ENCODE assay signal across 29 mouse cellular contexts in genomic region chr15:93011166-93011565, GRCm38 (mm10).
A peak's percentile ranks its signal among the peaks of the same experiment; 100 is the strongest.
DNase-seq lines count a peak whose midpoint lies in the region; ATAC-seq and TF ChIP-seq lines count a peak whose summit lies in the region.
"Had no signal": no experiment of that assay in that cellular context is flagged by ENCODE, and none has a peak within 500 bp of the region (broad histone marks: within the 10 kb centered on the region; RNA-seq: fewer than 3 reads in every experiment).

No protein-coding gene starts in this region.

- TF ChIP-seq POLR2A in limb, embryonic 14.5 days (IDR thresholded peaks at IDR 0.05; ENCODE audit: borderline replicate concordance, extremely low read depth, insufficient read depth, insufficient read length), result no peak

- ATAC-seq in embryonic facial prominence, embryonic 14.5 days (ENCODE audit: low read depth), result no peak
- peak; percentile 50; the same call in 1 of the 2 replicates for ATAC-seq in hindbrain, embryonic 16.5 days
- no peak for ATAC-seq in hindbrain, embryonic 11.5 days (ENCODE audit: low FRiP score)
- ATAC-seq in midbrain, embryonic 14.5 days (ENCODE audit: low FRiP score, low TSS enrichment), result no peak
- ATAC-seq in midbrain, embryonic 16.5 days, result no peak
- no peak for ATAC-seq in limb, embryonic 14.5 days (ENCODE audit: low FRiP score, low read depth)

- 49% methylated on average over 5 of the region's 5 CpGs for WGBS in embryonic facial prominence, embryonic 14.5 days
- WGBS in embryonic facial prominence, embryonic 10.5 days, result 70% methylated on average over 5 of the region's 5 CpGs
- 55% methylated on average over 5 of the region's 5 CpGs for WGBS in hindbrain, embryonic 16.5 days
- WGBS in hindbrain, embryonic 11.5 days, result 82% methylated on average over 5 of the region's 5 CpGs
- 66% methylated on average over 5 of the region's 5 CpGs for WGBS in midbrain, embryonic 14.5 days
- WGBS in midbrain, embryonic 16.5 days, result 62% methylated on average over 5 of the region's 5 CpGs
- 17% methylated on average over 5 of the region's 5 CpGs for WGBS in limb, embryonic 14.5 days

- no peak overlapping the region for H3K4me2 ChIP-seq in embryonic facial prominence, embryonic 14.5 days (ENCODE audit: low read depth, low read length)
- H3K4me2 ChIP-seq in hindbrain, embryonic 16.5 days (ENCODE audit: low read length), result no peak overlapping the region
- no peak overlapping the region for H3K4me2 ChIP-seq in hindbrain, embryonic 11.5 days (replicated peaks; ENCODE audit: low read depth, low read length)
- no peak overlapping the region for H3K4me2 ChIP-seq in midbrain, embryonic 14.5 days (ENCODE audit: low read length)
- no peak overlapping the region for H3K4me2 ChIP-seq in midbrain, embryonic 16.5 days (ENCODE audit: low read length)
- H3K4me2 ChIP-seq in limb, embryonic 14.5 days (replicated peaks; ENCODE audit: low read depth, low read length, severe bottlenecking), result no peak overlapping the region
- H3K4me2 ChIP-seq: embryonic facial prominence, embryonic 13.5 days; hindbrain, embryonic 13.5 days; liver, embryonic 15.5 days; lung, embryonic 15.5 days; midbrain, embryonic 12.5 days; neural tube, embryonic 12.5 days had no signal

- 0 out of 2 replicates have a peak, but pooled peaks cover 4% of the 10 kb centered on the region for H3K4me1 ChIP-seq in embryonic facial prominence, embryonic 14.5 days (ENCODE audit: control insufficient read depth, insufficient read depth, low read length)
- peaks cover 6% of the 10 kb centered on the region for H3K4me1 ChIP-seq in embryonic facial prominence, embryonic 10.5 days
- no peaks in the 10 kb centered on the region for H3K4me1 ChIP-seq in hindbrain, embryonic 16.5 days (ENCODE audit: control insufficient read depth, insufficient read depth, low read depth, low read length)
- no peaks in the 10 kb centered on the region for H3K4me1 ChIP-seq in hindbrain, embryonic 11.5 days (replicated peaks; ENCODE audit: control insufficient read depth, insufficient read depth, low read length)
- no peaks in the 10 kb centered on the region for H3K4me1 ChIP-seq in midbrain, embryonic 14.5 days (ENCODE audit: control insufficient read depth, insufficient read depth, low read length)
- H3K4me1 ChIP-seq in midbrain, embryonic 16.5 days (ENCODE audit: control insufficient read depth, insufficient read depth, low read length), result no peaks in the 10 kb centered on the region
- H3K4me1 ChIP-seq in limb, embryonic 14.5 days (ENCODE audit: control insufficient read depth, insufficient read depth, low read length), result peaks cover 8% of the 10 kb centered on the region
- H3K4me1 ChIP-seq: midbrain, embryonic 12.5 days had no signal

- no peak overlapping the region for H3K4me3 ChIP-seq in embryonic facial prominence, embryonic 14.5 days (ENCODE audit: low read depth, low read length)
- no peak overlapping the region for H3K4me3 ChIP-seq in embryonic facial prominence, embryonic 10.5 days
- no peak overlapping the region for H3K4me3 ChIP-seq in hindbrain, embryonic 16.5 days (ENCODE audit: low read length)
- H3K4me3 ChIP-seq in hindbrain, embryonic 11.5 days (ENCODE audit: low read depth, low read length), result no peak overlapping the region
- no peak overlapping the region for H3K4me3 ChIP-seq in midbrain, embryonic 14.5 days (replicated peaks; ENCODE audit: low read depth, low read length)
- no peak overlapping the region for H3K4me3 ChIP-seq in midbrain, embryonic 16.5 days (ENCODE audit: low read depth, low read length)
- H3K4me3 ChIP-seq in limb, embryonic 14.5 days (replicated peaks; ENCODE audit: low read length), result no peak overlapping the region
- H3K4me3 ChIP-seq: embryonic facial prominence, embryonic 13.5 days; hindbrain, embryonic 13.5 days; liver, embryonic 15.5 days; lung, embryonic 15.5 days; megakaryocyte, embryonic 14.5 days; midbrain, embryonic 12.5 days; neural tube, embryonic 12.5 days had no signal

- H3K27ac ChIP-seq in embryonic facial prominence, embryonic 14.5 days (replicated peaks; ENCODE audit: low read depth, low read length), result no peak overlapping the region
- H3K27ac ChIP-seq in embryonic facial prominence, embryonic 10.5 days (replicated peaks), result no peak overlapping the region
- H3K27ac ChIP-seq in hindbrain, embryonic 16.5 days (ENCODE audit: low read depth, low read length), result no peak overlapping the region
- no peak overlapping the region for H3K27ac ChIP-seq in hindbrain, embryonic 11.5 days (ENCODE audit: low read depth, low read length)
- no peak overlapping the region for H3K27ac ChIP-seq in midbrain, embryonic 14.5 days (replicated peaks; ENCODE audit: low read depth, low read length)
- H3K27ac ChIP-seq in midbrain, embryonic 16.5 days (ENCODE audit: low read length), result no peak overlapping the region
- no peak overlapping the region for H3K27ac ChIP-seq in limb, embryonic 14.5 days (replicated peaks; ENCODE audit: low read depth, low read length)
- H3K27ac ChIP-seq: embryonic facial prominence, embryonic 13.5 days; hindbrain, embryonic 13.5 days; liver, embryonic 15.5 days; lung, embryonic 15.5 days; midbrain, embryonic 12.5 days; neural tube, embryonic 12.5 days had no signal

- no peaks in the 10 kb centered on the region for H3K9me3 ChIP-seq in embryonic facial prominence, embryonic 14.5 days (ENCODE audit: control insufficient read depth, low read length)
- no peaks in the 10 kb centered on the region for H3K9me3 ChIP-seq in embryonic facial prominence, embryonic 10.5 days
- H3K9me3 ChIP-seq in hindbrain, embryonic 16.5 days (ENCODE audit: control insufficient read depth, low read length), result no peaks in the 10 kb centered on the region
- H3K9me3 ChIP-seq in hindbrain, embryonic 11.5 days (ENCODE audit: control insufficient read depth, low read length), result no peaks in the 10 kb centered on the region
- no peaks in the 10 kb centered on the region for H3K9me3 ChIP-seq in midbrain, embryonic 14.5 days (ENCODE audit: control insufficient read depth, low read length)
- H3K9me3 ChIP-seq in midbrain, embryonic 16.5 days (replicated peaks; ENCODE audit: control insufficient read depth, low read length, poor library complexity, severe bottlenecking), result no peaks in the 10 kb centered on the region
- H3K9me3 ChIP-seq in limb, embryonic 14.5 days (ENCODE audit: control insufficient read depth, low read length), result no peaks in the 10 kb centered on the region
- H3K9me3 ChIP-seq: embryonic facial prominence, embryonic 13.5 days; hindbrain, embryonic 13.5 days; liver, embryonic 15.5 days; lung, embryonic 15.5 days; megakaryocyte, embryonic 14.5 days; midbrain, embryonic 12.5 days; neural tube, embryonic 12.5 days had no signal

- H3K36me3 ChIP-seq in embryonic facial prominence, embryonic 14.5 days (ENCODE audit: control insufficient read depth, insufficient read depth, low read length), result no peaks in the 10 kb centered on the region
- H3K36me3 ChIP-seq in embryonic facial prominence, embryonic 10.5 days (replicated peaks), result no peaks in the 10 kb centered on the region
- H3K36me3 ChIP-seq in hindbrain, embryonic 16.5 days (ENCODE audit: control insufficient read depth, insufficient read depth, low read length), result no peaks in the 10 kb centered on the region
- H3K36me3 ChIP-seq in hindbrain, embryonic 11.5 days (ENCODE audit: control insufficient read depth, insufficient read depth, low read length), result no peaks in the 10 kb centered on the region
- no peaks in the 10 kb centered on the region for H3K36me3 ChIP-seq in midbrain, embryonic 14.5 days (ENCODE audit: control insufficient read depth, insufficient read depth, low read length)
- no peaks in the 10 kb centered on the region for H3K36me3 ChIP-seq in midbrain, embryonic 16.5 days (ENCODE audit: control insufficient read depth, insufficient read depth, low read length)
- H3K36me3 ChIP-seq in limb, embryonic 14.5 days (ENCODE audit: control insufficient read depth, insufficient read depth, low read length), result no peaks in the 10 kb centered on the region
- H3K36me3 ChIP-seq: embryonic facial prominence, embryonic 13.5 days; hindbrain, embryonic 13.5 days; liver, embryonic 15.5 days; lung, embryonic 15.5 days; midbrain, embryonic 12.5 days; neural tube, embryonic 12.5 days had no signal

- peak; percentile 43 for DNase-seq in embryonic facial prominence, embryonic 14.5 days (ENCODE audit: low spot score)
- no peak for DNase-seq in embryonic facial prominence, embryonic 10.5 days (ENCODE audit: low spot score)
- no peak for DNase-seq in hindbrain, embryonic 11.5 days (ENCODE audit: low spot score)
- DNase-seq in midbrain, embryonic 14.5 days, result peak; percentile 39
- peak; percentile 12 for DNase-seq in limb, embryonic 14.5 days (ENCODE audit: low spot score)
- DNase-seq in spleen, adult 12 weeks (ENCODE audit: low spot score), result no peak
- DNase-seq: adrenal gland, adult 8-10 months; cerebellum, adult 11-12 months; cerebellum, adult 9-11 months; gastrocnemius, postnatal 14 days; heart, postnatal 14 days; kidney, adult 2 months; kidney, postnatal 36 days; layer of hippocampus, postnatal 36 days; left cerebral cortex, postnatal 4 days; lung, postnatal 4 days; right cerebral cortex, postnatal 4 days; thymus, adult 2 months; thymus, postnatal 36 days had no signal

- H3K27me3 ChIP-seq in embryonic facial prominence, embryonic 14.5 days (replicated peaks; ENCODE audit: control insufficient read depth, insufficient read depth, low read length), result no peaks in the 10 kb centered on the region
- no peaks in the 10 kb centered on the region for H3K27me3 ChIP-seq in embryonic facial prominence, embryonic 10.5 days (replicated peaks; ENCODE audit: low read depth, poor library complexity, severe bottlenecking)
- H3K27me3 ChIP-seq in hindbrain, embryonic 16.5 days (replicated peaks; ENCODE audit: control insufficient read depth, insufficient read depth, low read length), result no peaks in the 10 kb centered on the region
- no peaks in the 10 kb centered on the region for H3K27me3 ChIP-seq in hindbrain, embryonic 11.5 days (ENCODE audit: control insufficient read depth, insufficient read depth, low read length)
- H3K27me3 ChIP-seq in midbrain, embryonic 14.5 days (ENCODE audit: control insufficient read depth, insufficient read depth, low read length), result no peaks in the 10 kb centered on the region
- no peaks in the 10 kb centered on the region for H3K27me3 ChIP-seq in midbrain, embryonic 16.5 days (ENCODE audit: control insufficient read depth, insufficient read depth, low read depth, low read length)
- H3K27me3 ChIP-seq in limb, embryonic 14.5 days (ENCODE audit: control insufficient read depth, insufficient read depth, low read length), result no peaks in the 10 kb centered on the region
- H3K27me3 ChIP-seq: CH12.LX; embryonic facial prominence, embryonic 13.5 days; hindbrain, embryonic 13.5 days; liver, embryonic 15.5 days; lung, embryonic 15.5 days; midbrain, embryonic 12.5 days; neural tube, embryonic 12.5 days had no signal

- H3K9ac ChIP-seq in embryonic facial prominence, embryonic 14.5 days (ENCODE audit: low read depth, low read length), result no peak overlapping the region
- no peak overlapping the region for H3K9ac ChIP-seq in hindbrain, embryonic 16.5 days (ENCODE audit: low read depth, low read length)
- H3K9ac ChIP-seq in hindbrain, embryonic 11.5 days (ENCODE audit: low read depth, low read length), result no peak overlapping the region
- no peak overlapping the region for H3K9ac ChIP-seq in midbrain, embryonic 14.5 days (replicated peaks; ENCODE audit: low read length)
- H3K9ac ChIP-seq in midbrain, embryonic 16.5 days (ENCODE audit: low read depth, low read length), result no peak overlapping the region
- no peak overlapping the region for H3K9ac ChIP-seq in limb, embryonic 14.5 days (ENCODE audit: low read depth, low read length, severe bottlenecking)
- H3K9ac ChIP-seq: embryonic facial prominence, embryonic 13.5 days; hindbrain, embryonic 13.5 days; liver, embryonic 15.5 days; lung, embryonic 15.5 days; midbrain, embryonic 12.5 days; neural tube, embryonic 12.5 days had no signal

Comparison
In these comparisons a context has a peak if more than half of its experiments do, and no peak if none do; other contexts are left out.
1. DNase-seq: peak in embryonic facial prominence, embryonic 14.5 days (single experiment), midbrain, embryonic 14.5 days (single experiment) and limb, embryonic 14.5 days (single experiment); none in embryonic facial prominence, embryonic 10.5 days (single experiment), hindbrain, embryonic 11.5 days (single experiment) and spleen, adult 12 weeks (single experiment).